28 mouse cellular contexts compared by ENCODE assay signal in the genomic region with DNA sequence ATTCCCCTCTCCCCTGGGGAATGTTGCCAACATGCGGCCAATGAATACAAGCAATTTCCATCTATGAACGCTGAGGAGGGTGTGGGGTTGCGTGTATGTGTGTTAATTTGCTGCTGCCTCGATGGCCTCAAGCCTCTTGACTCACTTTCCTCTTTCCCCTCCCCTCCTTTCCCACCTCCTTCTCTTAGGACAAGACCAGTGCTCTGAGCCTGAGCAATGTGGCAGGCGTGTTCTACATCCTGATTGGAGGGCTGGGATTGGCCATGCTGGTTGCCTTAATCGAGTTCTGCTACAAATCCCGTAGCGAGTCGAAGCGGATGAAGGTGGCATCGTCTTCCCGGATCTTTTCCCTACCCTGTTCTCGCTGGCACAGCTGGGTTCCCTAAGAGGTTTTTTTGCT.
DNase-seq lines count a peak whose midpoint lies in the region; ATAC-seq and TF ChIP-seq lines count a peak whose summit lies in the region.
"Had no signal": no experiment of that assay in that cellular context is flagged by ENCODE, and none has a peak within 500 bp of the region (broad histone marks: within the 10 kb centered on the region; RNA-seq: fewer than 3 reads in every experiment).

No protein-coding gene starts in this region.

- H3K4me1 ChIP-seq in forebrain, postnatal 0 days (ENCODE audit: insufficient read depth), result no peaks in the 10 kb centered on the region
- peaks cover 3% of the 10 kb centered on the region; the same call in 1 of the 2 replicates for H3K4me1 ChIP-seq in forebrain, embryonic 10.5 days
- H3K4me1 ChIP-seq in hindbrain, embryonic 16.5 days (ENCODE audit: control insufficient read depth, insufficient read depth, low read depth, low read length), result peaks cover 3% of the 10 kb centered on the region; the same call in 1 of the 2 replicates
- H3K4me1 ChIP-seq in midbrain, embryonic 16.5 days (ENCODE audit: control insufficient read depth, insufficient read depth, low read length), result peaks cover 10% of the 10 kb centered on the region
- H3K4me1 ChIP-seq: embryonic facial prominence, embryonic 12.5 days; limb, embryonic 10.5 days; limb, embryonic 15.5 days; liver, embryonic 13.5 days; megakaryocyte, embryonic 14.5 days; stomach, embryonic 15.5 days had no signal

- ATAC-seq in forebrain, postnatal 0 days, result no peak
- ATAC-seq in hindbrain, embryonic 16.5 days, result peak; percentile 45; the same call in 1 of the 2 replicates
- ATAC-seq in midbrain, embryonic 16.5 days, result peak; percentile 70
- ATAC-seq: CD4-positive, CD25-positive, alpha-beta regulatory T cell, adult 4 months; inflammation-experienced regulatory T-cells, adult 6 months; lung, postnatal 0 days had no signal

- no peaks in the 10 kb centered on the region for H3K9me3 ChIP-seq in forebrain, postnatal 0 days (ENCODE audit: low read length)
- no peaks in the 10 kb centered on the region for H3K9me3 ChIP-seq in forebrain, embryonic 10.5 days
- no peaks in the 10 kb centered on the region for H3K9me3 ChIP-seq in hindbrain, embryonic 16.5 days (ENCODE audit: control insufficient read depth, low read length)
- H3K9me3 ChIP-seq in midbrain, embryonic 16.5 days (replicated peaks; ENCODE audit: control insufficient read depth, low read length, poor library complexity, severe bottlenecking), result no peaks in the 10 kb centered on the region
- H3K9me3 ChIP-seq: embryonic facial prominence, embryonic 12.5 days; limb, embryonic 10.5 days; limb, embryonic 15.5 days; liver, embryonic 13.5 days; stomach, embryonic 15.5 days had no signal

- H3K4me2 ChIP-seq in forebrain, postnatal 0 days (ENCODE audit: low read depth), result no peak overlapping the region
- H3K4me2 ChIP-seq in hindbrain, embryonic 16.5 days (ENCODE audit: low read length), result no peak overlapping the region
- 0 out of 2 replicates have a peak overlapping the region, but pooled peaks have one; percentile 4 for H3K4me2 ChIP-seq in midbrain, embryonic 16.5 days (ENCODE audit: low read length)
- H3K4me2 ChIP-seq: embryonic facial prominence, embryonic 12.5 days; limb, embryonic 15.5 days; liver, embryonic 13.5 days; stomach, embryonic 15.5 days had no signal

- intact Hi-C loops in gastrocnemius, postnatal 36 days (cut with DNase I), result no loop called here

- H3K27ac ChIP-seq in forebrain, postnatal 0 days (ENCODE audit: low read depth, low read length), result peak overlapping the region; percentile 50; the same call in 1 of the 2 replicates
- no peak overlapping the region for H3K27ac ChIP-seq in forebrain, embryonic 10.5 days
- peak overlapping the region; percentile 97 for H3K27ac ChIP-seq in layer of hippocampus, adult 2 months
- no peak overlapping the region for H3K27ac ChIP-seq in hindbrain, embryonic 16.5 days (ENCODE audit: low read depth, low read length)
- peak overlapping the region; percentile 12; the same call in 1 of the 2 replicates for H3K27ac ChIP-seq in midbrain, embryonic 16.5 days (ENCODE audit: low read length)
- H3K27ac ChIP-seq: embryonic facial prominence, embryonic 12.5 days; limb, embryonic 10.5 days; limb, embryonic 15.5 days; liver, embryonic 13.5 days; stomach, embryonic 15.5 days had no signal

- no peaks in the 10 kb centered on the region; the same call in 1 of the 2 replicates for H3K36me3 ChIP-seq in forebrain, postnatal 0 days (ENCODE audit: insufficient read depth)
- no peaks in the 10 kb centered on the region for H3K36me3 ChIP-seq in forebrain, embryonic 10.5 days (replicated peaks)
- H3K36me3 ChIP-seq in hindbrain, embryonic 16.5 days (ENCODE audit: control insufficient read depth, insufficient read depth, low read length), result no peaks in the 10 kb centered on the region
- no peaks in the 10 kb centered on the region for H3K36me3 ChIP-seq in midbrain, embryonic 16.5 days (ENCODE audit: control insufficient read depth, insufficient read depth, low read length)
- H3K36me3 ChIP-seq: embryonic facial prominence, embryonic 12.5 days; limb, embryonic 10.5 days; limb, embryonic 15.5 days; liver, embryonic 13.5 days; stomach, embryonic 15.5 days had no signal

- no peak for TF ChIP-seq CTCF in forebrain, postnatal 0 days (IDR thresholded peaks at IDR 0.05; ENCODE audit: low read depth)
- no peak for TF ChIP-seq CTCF in layer of hippocampus, adult 2 months (conservative IDR thresholded peaks at IDR 0.05)

- no peak overlapping the region for H3K9ac ChIP-seq in forebrain, postnatal 0 days
- H3K9ac ChIP-seq in hindbrain, embryonic 16.5 days (ENCODE audit: low read depth, low read length), result no peak overlapping the region
- H3K9ac ChIP-seq in midbrain, embryonic 16.5 days (ENCODE audit: low read depth, low read length), result no peak overlapping the region
- H3K9ac ChIP-seq: embryonic facial prominence, embryonic 12.5 days; limb, embryonic 15.5 days; liver, embryonic 13.5 days; stomach, embryonic 15.5 days had no signal

- no peak for DNase-seq in forebrain, postnatal 0 days
- no peak for DNase-seq in forebrain, embryonic 10.5 days (ENCODE audit: extremely low spot score, low spot score)
- no peak for DNase-seq in layer of hippocampus, adult 2 months (ENCODE audit: low spot score in 2 of 2)
- no peak for DNase-seq in layer of hippocampus, adult 9-11 months
- no peak for DNase-seq in kidney, postnatal 10 days
- no peak for DNase-seq in gastrocnemius, postnatal 36 days
- DNase-seq: adrenal gland, postnatal 25 days; cerebellum, adult 11-12 months; cerebellum, adult 9-11 months; embryo, embryonic 11 days; heart, postnatal 36 days; kidney, adult 11 months; kidney, postnatal 36 days; layer of hippocampus, postnatal 36 days; liver, embryonic 13.5 days; lung, adult 18-20 months; lung, postnatal 4 days; right cerebral cortex, postnatal 25 days had no signal

- 56% methylated on average over 13 of the region's 13 CpGs for WGBS in forebrain, postnatal 0 days
- 89% methylated on average over 13 of the region's 13 CpGs for WGBS in forebrain, embryonic 10.5 days
- 65% methylated on average over 13 of the region's 13 CpGs for WGBS in hindbrain, embryonic 16.5 days
- WGBS in midbrain, embryonic 16.5 days, result 65% methylated on average over 13 of the region's 13 CpGs

- H3K27me3 ChIP-seq in forebrain, postnatal 0 days (ENCODE audit: insufficient read depth, low read length), result no peaks in the 10 kb centered on the region
- H3K27me3 ChIP-seq in forebrain, embryonic 10.5 days (ENCODE audit: poor library complexity, severe bottlenecking), result no peaks in the 10 kb centered on the region
- H3K27me3 ChIP-seq in hindbrain, embryonic 16.5 days (replicated peaks; ENCODE audit: control insufficient read depth, insufficient read depth, low read length), result no peaks in the 10 kb centered on the region
- H3K27me3 ChIP-seq in midbrain, embryonic 16.5 days (ENCODE audit: control insufficient read depth, insufficient read depth, low read depth, low read length), result no peaks in the 10 kb centered on the region
- H3K27me3 ChIP-seq: embryonic facial prominence, embryonic 12.5 days; limb, embryonic 15.5 days; liver, embryonic 13.5 days; stomach, embryonic 15.5 days had no signal

- no peak overlapping the region for H3K4me3 ChIP-seq in forebrain, postnatal 0 days (ENCODE audit: low read depth, low read length)
- no peak overlapping the region for H3K4me3 ChIP-seq in forebrain, embryonic 10.5 days
- no peak overlapping the region for H3K4me3 ChIP-seq in layer of hippocampus, adult 2 months
- no peak overlapping the region for H3K4me3 ChIP-seq in hindbrain, embryonic 16.5 days (ENCODE audit: low read length)
- H3K4me3 ChIP-seq in midbrain, embryonic 16.5 days (ENCODE audit: low read depth, low read length), result no peak overlapping the region
- H3K4me3 ChIP-seq: embryonic facial prominence, embryonic 12.5 days; limb, embryonic 10.5 days; limb, embryonic 15.5 days; liver, embryonic 13.5 days; megakaryocyte, embryonic 14.5 days; stomach, embryonic 15.5 days had no signal

Comparison
In these comparisons a context has a peak if more than half of its experiments do, and no peak if none do; other contexts are left out.
1. H3K27ac ChIP-seq: peak in forebrain, postnatal 0 days (single experiment), layer of hippocampus, adult 2 months (single experiment) and midbrain, embryonic 16.5 days (single experiment); none in forebrain, embryonic 10.5 days (single experiment) and hindbrain, embryonic 16.5 days (single experiment).